Mouse (Mus musculus): ENCODE measurements around the gene Ago3.

Ago3 gene
- long read RNA-seq, experiment 1, partial matches to known transcripts: 1 of 9 reads
- long read RNA-seq, experiment 1, other reads (novel, unspliced or antisense): 8 of 9 reads
- long read RNA-seq, experiment 2, partial matches to known transcripts: 1 of 13 reads
- long read RNA-seq, experiment 2, other reads (novel, unspliced or antisense): 12 of 13 reads

DNA sequence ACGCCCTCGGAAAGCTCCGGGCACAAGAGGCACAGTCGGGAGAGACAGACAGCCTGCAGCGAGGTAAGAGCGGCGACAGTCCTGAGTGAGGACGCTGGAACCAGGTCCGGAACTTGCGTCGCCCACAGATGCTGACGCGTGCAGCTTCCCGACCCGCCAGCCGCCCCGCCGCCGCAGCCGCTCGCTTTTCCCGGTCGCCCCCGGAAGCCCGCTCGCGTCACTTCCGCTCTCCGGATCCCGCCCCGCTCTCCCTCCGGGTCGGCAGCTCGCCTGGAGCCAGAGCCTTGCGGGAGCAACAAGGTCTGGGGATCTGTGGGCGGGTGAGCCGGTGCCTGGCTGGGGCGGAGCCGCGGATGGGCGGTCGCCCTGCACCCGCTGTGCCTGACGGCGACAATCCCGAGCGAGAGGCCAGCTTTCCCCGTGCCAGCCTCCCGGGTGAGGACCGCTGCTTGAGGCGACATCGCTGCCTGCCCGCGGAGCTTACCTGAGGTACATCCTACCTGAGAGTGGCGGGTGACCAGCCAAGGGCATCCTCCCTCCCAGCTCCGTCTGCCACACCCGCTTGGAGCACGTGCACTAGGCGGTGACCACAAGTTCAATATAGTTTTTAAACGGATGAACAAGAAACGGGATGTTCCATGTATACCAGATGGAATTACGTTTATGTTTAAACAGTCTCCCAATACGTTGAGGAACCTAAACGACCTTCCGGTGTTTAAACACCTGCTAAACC lies at the start of gene Ago3:
Gene Ago3, minus strand, starts transcription at position 210 of the 733 bp plus-strand sequence.
- intact Hi-C loops (cut with DNase I): loop anchor here (5.0 kb wide), 2 partner anchors 38 to 107 kb away; partner anchors contain the start of genes Adprhl2 and Ago1

DNA sequence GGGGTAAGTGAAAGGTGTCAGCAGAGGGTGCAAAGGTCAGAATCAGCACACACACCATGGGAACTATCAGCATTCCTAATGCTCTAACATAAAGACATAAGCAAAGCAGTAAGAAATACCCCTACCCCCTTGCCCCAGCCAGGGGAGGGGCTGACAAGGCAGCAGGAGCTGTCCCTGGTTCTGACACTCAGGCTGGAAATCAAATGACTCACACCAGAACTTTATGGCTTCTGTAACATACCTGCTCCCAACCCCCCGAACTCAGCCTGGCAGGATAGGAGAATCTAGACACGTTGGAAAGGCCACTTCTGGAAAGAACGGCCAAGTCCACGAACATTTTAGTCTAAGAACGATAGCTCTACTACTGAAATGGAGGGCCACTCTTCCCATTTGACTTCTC lies 43.7 kb upstream of the Ago3 start:
- intact Hi-C loops (cut with DNase I): no loop called here

DNA sequence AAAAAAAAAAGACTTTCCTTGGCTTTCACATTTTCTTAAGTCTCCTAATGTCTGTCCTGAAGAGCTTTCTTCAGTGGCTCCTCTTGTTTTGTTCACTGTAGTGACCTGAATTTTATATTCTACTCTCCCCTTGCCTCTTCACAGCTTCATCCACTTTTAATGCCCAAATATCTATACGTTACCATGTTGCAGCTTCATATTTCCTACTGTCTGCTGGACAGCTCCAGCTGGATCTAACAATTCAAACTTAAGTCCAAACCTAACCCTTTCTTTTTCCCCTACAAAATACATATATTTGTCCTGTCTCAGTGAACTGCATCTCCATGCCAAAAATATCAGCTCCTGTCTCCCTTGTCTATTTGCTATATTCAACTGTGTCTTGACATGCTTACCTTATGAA lies 40.0 kb upstream of the Ago3 start:
- intact Hi-C loops (cut with DNase I): loop anchor here (5.0 kb wide), 1 partner anchor 42 kb away; the partner anchor contains the start of gene Ago3

DNA sequence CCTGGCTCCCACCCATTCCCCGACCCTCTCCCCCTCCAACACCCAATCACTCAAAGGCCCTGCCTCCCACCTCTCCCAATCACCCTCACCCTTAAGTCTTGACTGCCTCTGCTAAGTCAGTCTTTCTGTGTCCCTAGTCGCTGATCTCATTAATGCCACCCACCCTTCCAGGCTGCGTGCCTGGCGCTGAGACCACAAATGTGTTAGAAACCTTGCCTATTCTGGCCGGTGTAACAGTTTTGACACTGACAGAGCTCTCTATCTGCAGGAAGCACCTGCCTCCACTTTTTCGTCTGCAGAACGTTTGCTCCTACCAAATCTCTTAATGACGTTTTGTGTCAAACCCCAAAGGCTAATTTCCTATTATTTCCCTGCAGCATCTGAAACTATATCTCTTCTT lies 39.6 kb upstream of the Ago3 start:
- intact Hi-C loops (cut with DNase I): loop anchor here (5.0 kb wide), 1 partner anchor 42 kb away; the partner anchor contains the start of gene Ago3

DNA sequence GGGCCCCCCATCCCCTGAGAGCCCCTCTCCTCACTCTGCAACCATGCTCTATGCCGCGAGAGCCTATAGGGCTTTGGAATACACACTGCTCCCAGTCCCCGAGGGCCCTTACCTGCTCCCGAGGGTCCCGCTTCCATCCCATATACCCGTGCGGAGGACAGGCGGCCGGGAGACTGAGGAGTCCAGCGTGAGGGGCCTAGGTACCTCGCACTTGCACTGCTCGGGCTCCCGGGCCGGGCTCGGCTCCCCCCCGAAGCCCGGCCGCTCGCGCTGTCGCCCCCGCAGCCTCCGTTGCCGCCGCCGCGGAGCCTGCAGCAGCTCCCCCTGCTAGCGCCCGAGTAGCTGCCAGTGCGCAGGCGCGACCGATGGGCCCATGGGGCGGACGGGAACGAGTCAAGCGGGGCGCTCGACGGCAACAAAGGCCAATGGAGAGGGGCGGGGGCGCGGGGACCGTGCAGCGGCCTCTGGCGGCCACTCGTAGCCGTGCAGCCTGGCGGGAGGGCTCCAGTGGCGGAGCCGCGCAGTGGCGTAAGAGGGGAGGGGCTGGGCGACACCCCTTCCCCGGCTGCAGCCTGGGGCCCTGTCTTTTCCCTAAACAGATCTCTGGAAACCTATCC lies 39.0 kb upstream of the Ago3 start, which contains the start of gene Ago1:
Gene Ago1, minus strand, starts transcription at position 299 of the 617 bp plus-strand sequence.
- intact Hi-C loops (cut with DNase I): loop anchor here (5.0 kb wide), 1 partner anchor 41 kb away; the partner anchor contains the start of gene Ago3

DNA sequence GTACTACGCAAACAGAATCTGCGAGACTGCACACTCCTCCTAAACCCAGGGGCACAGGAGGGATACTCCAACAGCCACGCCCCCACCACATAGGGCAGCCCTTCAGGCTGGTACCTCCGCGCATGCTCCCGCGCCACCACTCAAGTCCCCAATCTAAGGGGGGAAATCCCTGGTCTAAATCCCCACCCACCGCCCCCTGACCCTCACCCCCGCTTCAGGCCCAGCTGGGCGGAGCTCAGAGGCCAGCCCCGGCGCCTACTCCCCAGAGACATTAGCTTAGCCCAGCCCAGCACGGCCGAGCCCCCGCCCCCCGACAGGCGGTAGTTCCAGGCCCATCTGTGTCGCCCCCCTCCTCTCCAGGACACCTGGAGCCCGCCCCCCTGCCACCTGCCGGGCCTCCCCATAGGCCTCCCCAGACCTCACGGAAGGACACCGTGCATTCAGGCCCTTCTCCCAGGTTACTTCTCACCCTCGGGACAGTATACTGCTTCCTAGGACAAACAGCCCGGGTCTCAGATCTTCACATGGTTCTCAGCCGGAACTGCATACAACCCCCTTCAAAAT lies 38.4 kb upstream of the Ago3 start:
- intact Hi-C loops (cut with DNase I): loop anchor here (5.0 kb wide), 1 partner anchor 41 kb away; the partner anchor contains the start of gene Ago3

DNA sequence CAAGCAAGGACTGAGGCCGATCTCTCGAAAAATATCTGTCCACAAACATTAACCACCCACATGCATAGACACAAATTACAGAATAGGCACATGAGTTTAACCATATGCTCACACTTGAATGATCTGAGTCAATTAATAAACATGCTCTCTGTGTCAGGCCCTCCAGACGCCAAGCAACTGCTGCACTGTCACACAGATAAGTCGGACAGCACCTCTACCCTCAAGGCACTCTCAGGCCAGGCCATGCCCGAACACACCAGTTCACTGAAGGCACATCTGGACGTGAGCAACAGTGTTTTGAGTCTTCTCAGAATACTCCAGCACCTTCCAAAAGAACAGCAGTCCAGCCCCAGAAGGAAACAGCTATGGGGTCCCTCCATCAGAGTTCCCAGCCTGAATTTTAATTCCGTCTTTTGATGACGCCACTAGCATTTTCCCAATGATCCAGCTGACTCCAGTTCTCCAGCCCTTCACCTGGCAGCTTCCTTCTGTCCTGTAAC lies 36.9 kb upstream of the Ago3 start:
- intact Hi-C loops (cut with DNase I): loop anchor here (5.0 kb wide), 1 partner anchor 39 kb away; the partner anchor contains the start of gene Ago3

DNA sequence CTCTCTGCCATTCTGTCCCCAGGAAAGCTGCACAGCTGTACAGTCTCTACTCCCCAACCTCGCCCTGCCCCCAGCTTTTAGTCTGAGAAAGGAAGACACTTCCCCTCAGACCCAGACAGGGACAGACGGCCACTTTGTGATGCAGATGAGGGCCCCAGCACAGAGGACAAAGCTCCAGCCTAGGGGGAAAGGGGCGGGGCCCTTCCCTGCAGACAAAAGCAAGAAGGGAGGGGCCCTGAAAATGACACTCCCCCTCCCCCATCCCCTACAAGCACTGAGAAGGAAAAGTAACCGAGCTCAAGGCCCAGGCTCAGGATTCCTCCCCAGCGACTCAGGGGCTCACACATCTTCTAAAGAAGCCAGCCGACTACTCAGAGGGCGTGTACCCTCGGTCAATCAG lies 36.5 kb upstream of the Ago3 start:
- intact Hi-C loops (cut with DNase I): loop anchor here (1.0 to 5.0 kb wide), 2 partner anchors 9 to 39 kb away; partner anchors contain the start of gene Ago3

DNA sequence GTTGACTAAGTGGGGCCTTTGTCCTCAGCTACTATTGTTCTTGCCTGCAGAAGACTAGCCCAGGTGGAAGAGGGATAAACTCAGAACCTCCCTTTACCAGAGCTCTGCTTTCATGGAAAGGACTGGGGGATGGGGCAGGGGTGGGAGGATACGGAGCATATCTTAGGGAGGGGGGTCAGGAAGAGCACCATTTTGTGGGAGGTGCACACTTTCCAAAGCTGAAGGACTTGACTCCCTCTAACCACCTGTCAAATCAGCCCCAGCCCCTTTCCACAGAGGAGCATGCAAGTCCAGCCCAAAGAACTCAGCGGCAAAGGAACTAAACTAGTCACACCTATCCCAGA lies 35.5 kb upstream of the Ago3 start:
- intact Hi-C loops (cut with DNase I): loop anchor here (1.0 to 5.0 kb wide), 2 partner anchors 8 to 38 kb away; partner anchors contain the start of gene Ago3

DNA sequence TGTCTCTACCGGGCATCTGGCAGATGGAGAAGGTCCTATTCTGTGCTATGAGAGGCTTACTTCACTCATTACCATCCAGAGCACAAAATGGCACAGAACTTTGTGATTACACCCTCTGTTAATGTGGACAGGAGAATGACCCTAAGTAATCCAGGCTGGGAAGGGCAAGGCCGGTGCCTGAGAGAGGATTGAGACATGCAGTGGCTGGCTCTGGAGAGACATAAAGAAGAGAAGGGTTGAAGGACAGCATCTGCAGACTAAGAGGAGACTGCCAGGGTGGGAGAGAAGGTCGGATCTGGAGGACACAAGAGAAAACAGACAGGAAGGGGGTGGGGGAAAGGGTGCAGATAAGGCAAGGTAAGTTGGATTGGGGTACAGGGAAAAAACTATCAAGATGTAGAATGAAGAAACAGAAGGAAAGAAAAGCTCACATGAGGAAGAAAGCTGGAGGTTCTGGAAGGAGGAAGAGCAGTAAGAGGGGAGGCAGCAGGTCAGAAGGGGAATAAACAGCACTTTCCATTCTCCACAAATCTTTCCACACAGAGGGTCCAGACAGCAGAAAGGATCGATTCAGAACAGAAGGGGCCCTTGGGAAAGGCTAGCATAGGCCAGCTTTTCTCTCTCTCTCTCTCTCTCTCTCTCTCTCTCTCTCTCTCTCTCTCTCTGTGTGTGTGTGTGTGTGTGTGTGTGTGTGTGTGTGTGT lies 35.0 kb upstream of the Ago3 start:
- intact Hi-C loops (cut with DNase I): no loop called here

DNA sequence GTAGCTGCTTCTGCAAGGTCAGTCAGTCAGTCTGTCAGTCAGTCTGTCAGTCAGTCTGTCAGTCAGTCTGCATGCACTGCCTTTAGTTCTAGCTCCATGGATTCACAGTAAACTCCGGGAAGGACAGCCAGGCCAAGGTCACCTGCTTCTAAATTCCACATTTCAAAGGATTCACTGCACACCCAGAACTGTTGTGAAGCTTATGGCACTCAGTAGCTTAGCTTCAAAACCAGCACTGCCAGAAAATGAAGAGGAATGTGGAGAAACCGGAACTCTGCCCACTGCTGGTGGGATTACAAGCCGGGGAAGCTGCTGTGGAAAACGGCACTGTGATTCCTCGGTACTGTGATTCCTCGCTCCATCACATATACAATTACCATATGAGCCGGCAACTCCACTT lies 26.1 kb upstream of the Ago3 start:
- intact Hi-C loops (cut with DNase I): no loop called here

DNA sequence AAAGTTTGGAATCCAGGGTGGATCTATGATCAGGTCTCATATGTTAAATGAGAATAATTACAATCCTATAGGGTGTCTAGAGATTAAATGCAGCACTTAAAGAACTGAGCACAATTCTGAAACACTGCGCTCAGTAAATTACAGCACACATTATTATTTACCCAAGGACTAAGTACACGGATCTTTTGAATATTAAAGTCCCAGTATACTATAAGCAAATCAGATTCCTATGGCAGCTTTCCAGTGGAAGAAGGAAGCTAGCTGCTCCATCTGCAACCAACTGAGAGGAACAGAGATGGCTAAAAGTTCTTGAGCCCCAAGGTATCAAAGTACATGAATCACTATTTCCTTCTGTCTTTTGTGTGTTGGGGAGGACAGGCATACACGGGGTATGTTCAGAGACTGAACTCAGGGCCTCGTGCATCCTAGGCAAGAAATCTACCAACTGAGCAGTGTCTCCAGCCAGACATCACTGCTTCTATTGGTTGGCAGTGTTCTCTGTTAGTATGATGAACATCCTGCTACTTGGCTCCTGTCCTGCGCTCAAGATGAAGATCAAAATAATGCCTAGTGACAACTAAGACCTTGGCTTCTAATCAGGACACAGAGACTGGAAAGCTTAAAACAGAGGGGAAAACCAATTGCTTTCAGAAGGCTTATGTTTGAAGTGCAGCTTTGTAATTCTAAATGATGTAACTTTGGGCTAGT lies 25.3 kb upstream of the Ago3 start:
- intact Hi-C loops (cut with DNase I): no loop called here

DNA sequence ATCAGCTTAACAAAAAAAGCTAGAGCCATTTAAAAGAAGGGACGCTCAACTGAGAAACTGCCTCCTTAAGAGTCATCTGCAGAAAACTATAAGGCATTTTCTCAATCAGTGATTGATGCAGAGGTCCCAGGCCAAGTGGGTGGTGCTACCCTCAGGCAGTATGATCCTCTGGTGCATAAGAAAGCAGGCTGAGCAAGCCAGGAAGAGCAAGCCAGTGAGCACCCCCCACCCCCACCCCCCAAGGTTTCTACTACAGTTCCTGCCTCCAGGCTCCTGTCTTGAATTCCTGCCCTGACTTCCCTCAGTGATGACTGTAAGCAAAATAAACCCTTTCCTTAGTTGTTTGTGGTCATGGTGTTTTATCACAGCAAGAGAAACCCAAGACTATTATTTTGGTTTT lies 20.9 kb upstream of the Ago3 start:
- intact Hi-C loops (cut with DNase I): no loop called here

DNA sequence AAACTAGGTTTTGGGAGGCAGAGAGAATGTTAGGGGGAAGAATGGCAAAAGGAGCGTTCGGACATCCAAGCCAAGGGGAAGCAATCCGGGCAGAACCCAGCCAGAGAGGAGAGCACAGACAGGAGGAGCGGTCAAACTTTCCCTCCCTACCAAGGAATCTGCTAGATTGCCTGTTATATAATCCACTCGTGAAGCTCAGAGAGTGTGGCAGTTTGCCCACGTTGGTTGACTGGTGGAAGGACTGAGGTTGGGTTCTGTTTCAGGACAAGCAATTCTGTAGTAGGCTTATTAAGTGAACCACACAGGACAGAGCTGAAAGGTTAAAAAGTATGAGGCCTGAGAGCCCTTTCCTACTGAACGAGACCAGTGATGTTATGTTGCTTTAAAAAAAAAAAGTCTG lies 17.8 kb upstream of the Ago3 start:
- intact Hi-C loops (cut with DNase I): no loop called here

DNA sequence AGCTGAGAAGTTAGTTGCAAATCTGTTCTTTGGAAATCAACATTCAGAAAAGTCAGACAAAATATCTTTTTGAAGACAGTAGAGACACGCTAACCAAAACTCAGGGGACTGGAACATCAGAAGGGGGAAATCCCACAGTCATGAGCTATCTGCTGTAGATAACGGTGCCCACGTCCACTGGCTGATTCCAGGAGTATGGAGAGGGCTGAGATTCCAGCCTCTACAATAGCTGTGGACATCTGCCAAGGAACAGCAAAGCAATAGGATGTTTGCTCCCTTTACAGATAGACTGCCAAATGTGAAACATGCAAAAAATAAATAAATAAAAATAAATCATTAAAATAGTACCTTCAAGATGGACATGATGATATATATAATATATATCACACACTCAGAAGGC lies 15.2 kb upstream of the Ago3 start:
- intact Hi-C loops (cut with DNase I): no loop called here

DNA sequence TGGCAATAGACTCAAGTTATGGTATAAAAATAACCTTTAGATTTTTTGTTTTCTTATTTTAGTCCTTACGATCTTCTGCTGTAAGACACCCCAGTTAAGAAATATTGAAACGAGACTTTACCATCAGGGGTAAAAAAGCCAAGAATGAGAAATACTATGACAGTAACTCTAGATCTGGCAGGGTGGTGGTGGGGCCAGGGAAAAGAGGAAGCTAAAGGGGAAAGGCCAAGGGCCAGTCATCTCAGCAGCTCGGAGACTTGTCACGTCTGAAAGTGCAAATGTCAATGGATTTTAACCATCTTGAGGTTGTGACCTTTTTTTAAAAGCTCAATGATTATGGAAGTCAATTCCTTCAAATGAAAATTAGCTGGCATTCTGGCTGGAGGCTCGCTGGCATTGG lies 8.9 kb upstream of the Ago3 start:
- intact Hi-C loops (cut with DNase I): no loop called here

DNA sequence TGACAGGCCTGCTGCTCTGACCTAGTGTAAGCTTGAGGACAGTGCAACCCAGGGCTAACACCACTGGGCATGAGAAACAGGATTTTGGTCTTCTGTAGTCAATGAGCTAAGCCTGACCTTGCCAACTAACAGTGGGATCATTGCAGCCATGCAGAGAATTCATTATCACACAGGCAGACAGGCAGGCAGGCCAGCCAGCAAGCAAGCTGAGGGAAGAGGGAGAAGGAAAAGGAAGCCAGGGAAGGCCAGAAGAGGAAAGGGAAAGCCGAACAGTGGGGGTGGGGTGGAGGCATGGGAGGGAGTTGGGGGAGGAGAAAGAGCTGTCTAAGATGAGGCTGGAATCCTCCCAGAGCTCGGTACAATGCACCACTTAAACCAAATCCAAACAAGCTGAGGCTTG lies 6.9 kb upstream of the Ago3 start:
- intact Hi-C loops (cut with DNase I): no loop called here

DNA sequence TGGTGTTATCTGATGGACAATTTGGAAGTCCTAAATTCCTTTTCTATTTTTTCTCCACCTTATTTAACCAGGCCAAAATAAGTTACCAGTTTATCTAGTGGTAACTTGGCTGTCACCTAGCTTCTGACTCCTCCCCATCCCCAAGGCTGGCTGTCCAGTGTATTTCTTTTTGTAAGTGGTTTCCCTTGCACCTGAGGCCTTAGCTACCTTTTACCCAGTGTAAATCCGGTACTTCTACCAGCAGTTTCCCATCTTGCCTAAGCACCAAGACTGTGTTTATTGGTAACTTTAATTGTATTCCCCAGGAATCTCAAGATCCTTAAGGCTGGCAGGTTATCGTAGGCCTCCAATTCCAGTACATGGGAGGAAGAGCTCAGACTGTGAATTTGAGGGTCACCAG lies 4.7 kb upstream of the Ago3 start:
- intact Hi-C loops (cut with DNase I): no loop called here

DNA sequence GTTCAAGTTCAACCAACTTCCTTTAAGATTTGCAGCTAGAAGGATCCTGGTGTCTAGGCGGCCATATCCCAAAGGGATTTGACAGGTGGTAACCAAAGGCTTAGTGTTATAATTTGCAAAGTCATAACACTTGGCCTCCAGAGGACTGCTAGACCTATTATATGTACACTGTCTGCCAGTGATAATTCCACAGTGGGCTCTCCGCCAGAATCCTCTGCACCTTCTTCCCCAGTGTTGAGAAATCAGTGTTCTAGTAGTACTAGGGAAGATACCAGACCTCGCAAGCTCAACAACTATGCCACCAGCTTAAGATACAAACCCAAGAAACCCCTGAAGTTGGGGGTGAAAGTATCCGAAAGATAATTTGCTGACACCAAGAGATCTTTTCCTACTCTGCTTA lies 3.8 kb upstream of the Ago3 start:
- intact Hi-C loops (cut with DNase I): no loop called here

DNA sequence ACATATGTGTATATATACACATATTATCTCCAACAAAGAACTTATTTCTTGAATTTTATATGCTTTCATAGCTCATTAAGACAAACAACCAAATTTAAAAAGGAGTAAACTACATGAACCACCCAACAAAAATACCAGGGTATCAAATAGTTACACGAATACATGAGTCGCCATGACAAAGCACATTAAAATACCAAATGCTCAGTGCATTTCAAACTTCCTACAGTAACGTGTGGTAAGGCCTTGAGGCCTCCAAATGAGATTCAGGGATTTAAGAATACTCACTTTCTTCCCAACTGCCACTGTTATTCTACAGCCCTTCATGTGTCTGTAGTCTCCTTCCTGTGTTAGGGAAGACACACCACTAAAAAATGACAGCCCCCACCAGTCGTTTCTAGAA lies 2.4 kb upstream of the Ago3 start:
- intact Hi-C loops (cut with DNase I): no loop called here
